Mouse (Mus musculus) adipocyte (in vitro differentiated cells): ENCODE data around the gene Tcte1.
A peak's percentile ranks its signal among the peaks of the same experiment; 100 is the strongest.

Source experiments
- DNase-seq: peaks from one replicate; pipeline ENCODE4 v3.0.0-alpha.2; 2016; ENCODE audit warnings: low spot score

Gene Tcte1

DNA sequence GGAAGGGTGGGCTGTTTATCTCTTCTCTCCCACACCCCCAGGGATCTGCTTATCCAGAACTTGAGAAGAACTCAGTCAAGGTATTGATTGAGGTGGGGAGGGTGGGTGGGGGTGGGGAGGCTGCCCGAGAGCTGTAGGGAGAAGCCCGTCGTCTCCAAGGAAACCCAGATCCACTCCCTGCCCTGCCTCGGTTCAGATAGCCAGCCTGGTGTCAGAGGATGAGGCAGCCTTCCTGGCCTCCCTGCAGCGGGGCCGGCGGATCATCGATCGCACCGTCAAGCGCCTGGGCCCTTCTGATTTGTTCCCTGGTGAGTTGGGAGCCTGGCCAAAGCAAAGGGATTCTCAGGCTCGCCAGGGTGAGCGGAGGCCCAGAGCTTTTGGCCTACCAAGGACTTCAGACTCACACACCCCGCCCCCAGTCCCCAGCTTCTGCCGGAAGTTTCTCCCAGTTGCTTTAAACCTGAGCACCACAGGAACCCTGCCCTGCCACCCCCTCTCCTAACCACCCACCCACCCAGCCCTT is 8.0 kb upstream of the Tcte1 start:
- DNase-seq = no peak

GRCm38 (mm10) chr17:45515806-45516205 is 7.4 kb upstream of the Tcte1 start:
- DNase-seq = no peak

- peak; percentile 74 for DNase-seq
Measured at GRCm38 (mm10) chr17:45516488-45516887, 6.7 kb upstream of the Tcte1 start.

DNA sequence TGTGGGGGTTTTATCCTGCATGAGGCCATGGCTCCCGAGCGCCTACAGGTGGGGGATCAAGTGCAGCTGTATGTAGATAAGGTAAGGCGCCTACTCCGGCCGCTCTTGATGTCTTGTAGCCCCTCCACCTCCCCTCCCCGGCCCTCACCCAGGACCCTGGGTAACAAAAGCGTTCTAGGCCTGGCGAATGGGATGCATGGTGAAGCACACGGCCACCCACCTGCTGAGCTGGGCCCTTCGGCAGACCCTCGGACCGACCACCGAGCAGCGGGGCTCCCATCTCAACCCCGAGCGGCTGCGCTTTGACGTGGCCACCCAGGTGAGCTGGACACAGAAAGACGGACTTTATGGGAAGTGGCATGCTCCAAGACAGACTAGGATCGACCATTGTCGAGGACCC is 6.1 kb upstream of the Tcte1 start:
- DNase-seq = no peak

DNA sequence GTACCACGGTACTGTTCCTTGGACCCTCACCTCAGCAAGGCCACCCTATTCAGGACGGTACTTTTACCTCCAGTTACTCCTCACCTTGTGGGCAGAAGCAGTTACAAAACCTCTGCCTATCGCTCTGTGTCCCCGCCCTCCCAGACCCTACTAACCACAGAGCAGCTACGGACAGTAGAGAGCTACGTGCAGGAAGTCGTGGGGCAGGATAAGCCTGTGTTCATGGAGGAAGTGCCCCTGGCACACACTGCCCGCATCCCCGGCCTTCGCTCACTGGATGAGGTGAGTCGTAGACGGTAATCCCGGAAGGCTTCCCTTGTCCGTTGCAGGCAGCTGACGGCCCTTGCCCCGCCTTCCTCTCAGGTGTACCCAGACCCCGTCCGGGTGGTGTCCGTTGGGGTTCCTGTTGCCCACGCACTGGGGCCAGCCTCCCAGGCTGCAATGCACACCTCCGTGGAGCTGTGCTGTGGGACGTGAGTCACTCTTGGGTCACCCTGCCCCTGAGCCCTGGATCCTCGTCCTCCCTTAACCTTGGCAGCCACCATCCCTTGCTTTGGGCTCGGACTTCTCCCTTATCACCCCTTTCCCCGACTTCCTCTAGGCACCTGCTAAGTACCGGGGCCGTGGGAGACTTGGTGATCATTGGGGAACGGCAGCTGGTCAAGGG is 5.6 kb upstream of the Tcte1 start:
- no peak for DNase-seq

- DNase-seq = no peak
Measured at GRCm38 (mm10) chr17:45518766-45519475, 4.3 kb upstream of the Tcte1 start.

DNA sequence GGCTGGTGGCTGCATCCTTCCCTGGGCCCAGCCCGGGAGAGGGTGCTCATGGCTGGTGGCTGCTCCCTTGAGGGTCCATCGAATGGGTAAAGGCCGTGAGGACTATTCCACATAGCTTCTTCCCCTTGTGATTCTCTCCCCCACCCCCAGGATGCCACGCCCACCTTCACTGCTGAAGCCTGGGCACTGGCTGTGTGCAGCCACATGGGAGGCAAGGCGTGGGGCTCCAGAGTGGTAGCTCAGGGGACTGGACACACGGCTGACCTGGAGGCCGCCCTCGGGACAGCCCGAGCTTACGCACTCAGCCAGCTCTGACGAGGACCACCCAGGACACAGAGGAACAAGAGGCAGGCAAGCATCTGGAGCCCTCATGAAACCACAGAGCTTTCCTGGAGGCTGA is 3.1 kb upstream of the Tcte1 start:
- no peak for DNase-seq

- no peak for DNase-seq
Measured at GRCm38 (mm10) chr17:45524961-45525360, 1.7 kb downstream of the Tcte1 start.

GRCm38 (mm10) chr17:45526571-45526970 is 3.3 kb downstream of the Tcte1 start:
- no peak for DNase-seq

- DNase-seq = no peak
Measured at GRCm38 (mm10) chr17:45530346-45530782, 7.1 kb downstream of the Tcte1 start.

DNA sequence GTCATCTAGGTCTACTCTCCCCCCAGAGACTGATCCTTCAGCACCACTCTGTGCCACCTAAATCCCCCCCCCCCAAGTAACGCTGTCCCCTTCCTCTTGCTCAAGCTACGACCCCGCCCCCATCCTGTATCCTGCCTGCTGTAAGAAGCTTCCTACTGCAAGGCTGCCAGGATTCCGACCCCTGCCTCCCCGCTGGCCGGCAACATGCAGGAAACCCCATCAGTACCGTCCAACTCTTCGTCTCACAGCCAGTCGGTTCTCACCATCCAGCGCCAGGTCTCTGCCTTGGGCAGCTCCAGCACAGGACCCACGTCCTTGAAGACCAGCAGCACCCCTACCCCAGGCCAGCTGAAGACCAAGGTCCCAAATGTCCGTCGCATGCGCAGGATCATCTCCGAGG is 9.7 kb downstream of the Tcte1 start:
- DNase-seq = no peak

DNA sequence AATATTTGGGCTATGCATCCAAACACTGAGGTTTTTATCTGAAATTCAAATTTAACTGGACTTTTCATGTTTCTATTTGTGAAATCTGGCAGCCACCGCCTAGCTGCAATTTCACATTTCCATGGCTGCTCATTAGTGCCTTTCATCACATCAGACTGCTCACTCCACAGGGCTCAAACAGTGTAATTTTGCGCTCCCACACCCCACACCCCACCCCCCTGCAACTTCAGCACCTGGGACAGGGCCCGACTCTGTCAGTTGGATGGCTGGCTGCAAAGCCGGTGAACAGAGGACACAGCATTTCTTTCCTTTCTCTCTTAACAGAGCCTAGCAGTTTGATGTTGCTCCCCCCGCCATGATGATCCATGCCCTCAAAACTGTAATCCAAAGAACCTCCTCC is 13.0 kb downstream of the Tcte1 start:
- DNase-seq = peak; percentile 35

DNA sequence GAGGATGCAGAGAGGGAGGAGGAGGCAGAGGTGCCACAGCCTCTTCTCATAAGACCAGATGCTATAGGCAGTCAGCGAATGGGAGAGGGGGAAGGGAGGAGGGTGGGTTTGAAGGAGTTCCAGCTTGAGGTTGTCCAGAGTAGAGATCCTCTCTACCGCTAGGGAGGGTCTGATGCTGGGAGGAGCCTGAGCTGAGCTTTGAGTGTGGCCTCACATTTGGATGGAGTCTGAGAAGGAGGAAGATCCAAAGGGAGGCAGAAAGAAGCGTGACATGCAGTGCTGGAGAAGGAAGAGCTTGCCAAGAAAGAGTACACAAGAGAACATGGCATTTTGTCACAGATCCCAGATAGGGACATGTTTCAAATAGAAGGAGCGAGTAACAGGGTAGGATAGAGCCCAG is 15.2 kb downstream of the Tcte1 start:
- no peak for DNase-seq

- no peak for DNase-seq
Measured at GRCm38 (mm10) chr17:45539664-45540063, 16.4 kb downstream of the Tcte1 start.

DNA sequence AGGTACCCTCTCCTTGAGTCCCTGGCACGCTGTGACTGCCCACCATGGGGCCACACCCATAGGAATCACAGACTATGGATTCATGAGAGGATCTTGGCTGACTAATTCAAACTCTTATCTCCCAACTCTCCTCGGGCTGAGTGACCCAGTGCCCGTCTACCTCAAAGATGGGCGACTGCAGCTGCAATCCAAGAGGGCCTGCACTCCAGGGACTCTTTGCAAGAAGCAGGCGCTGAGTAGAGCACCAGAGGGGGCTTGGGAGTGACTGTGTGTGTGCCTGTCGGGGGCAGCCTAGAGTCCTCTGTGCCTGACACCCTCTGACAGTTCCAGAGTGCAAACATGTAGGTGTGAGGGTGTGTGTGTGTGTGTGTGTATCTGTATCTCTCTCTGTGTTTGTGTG is 18.9 kb downstream of the Tcte1 start:
- DNase-seq = no peak

DNA sequence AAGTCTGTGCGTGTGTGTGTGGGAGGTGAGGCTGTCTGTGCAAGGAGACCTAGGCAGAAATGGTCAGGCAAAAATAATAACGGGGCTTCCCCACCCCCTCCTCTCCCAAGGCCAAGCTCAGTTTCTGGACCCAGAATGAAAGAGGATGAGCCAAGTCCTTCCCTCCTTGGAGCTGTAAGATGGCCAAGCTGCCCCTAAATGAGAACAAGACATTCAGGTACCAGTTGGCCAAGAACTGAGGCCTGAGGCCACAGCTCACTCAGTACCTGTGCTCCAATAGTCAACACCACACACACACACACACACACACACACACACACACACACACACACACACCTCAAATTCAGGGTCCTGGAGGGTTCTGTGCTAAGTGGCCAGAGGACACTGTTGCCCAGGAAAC is 19.5 kb downstream of the Tcte1 start:
- DNase-seq = no peak

DNA sequence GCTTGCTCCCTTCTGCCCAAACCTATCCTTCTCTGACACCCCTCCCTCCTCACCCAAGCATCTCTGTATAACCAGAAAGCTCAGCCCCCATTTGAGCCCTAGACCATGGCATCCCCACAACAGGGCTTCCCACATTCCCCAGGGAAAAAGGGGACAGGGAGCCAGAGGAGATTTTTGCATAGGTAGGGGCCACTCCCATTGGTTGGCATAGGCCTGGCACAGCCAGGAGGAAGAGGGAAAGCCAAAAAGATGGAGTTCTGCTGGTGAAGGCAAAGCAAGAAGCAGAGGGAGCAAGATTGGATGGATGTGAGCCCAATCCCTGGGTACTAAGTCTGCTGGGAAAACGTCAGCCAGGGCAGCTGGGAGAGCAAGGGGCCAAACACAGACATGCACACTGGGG is 19.9 kb downstream of the Tcte1 start:
- DNase-seq = no peak

- no peak for DNase-seq
Measured at GRCm38 (mm10) chr17:45544001-45544872, 21.0 kb downstream of the Tcte1 start.

GRCm38 (mm10) chr17:45544873-45545277 is 21.6 kb downstream of the Tcte1 start:
- DNase-seq = no peak

GRCm38 (mm10) chr17:45545278-45545961 is 22.2 kb downstream of the Tcte1 start:
- DNase-seq = no peak

DNA sequence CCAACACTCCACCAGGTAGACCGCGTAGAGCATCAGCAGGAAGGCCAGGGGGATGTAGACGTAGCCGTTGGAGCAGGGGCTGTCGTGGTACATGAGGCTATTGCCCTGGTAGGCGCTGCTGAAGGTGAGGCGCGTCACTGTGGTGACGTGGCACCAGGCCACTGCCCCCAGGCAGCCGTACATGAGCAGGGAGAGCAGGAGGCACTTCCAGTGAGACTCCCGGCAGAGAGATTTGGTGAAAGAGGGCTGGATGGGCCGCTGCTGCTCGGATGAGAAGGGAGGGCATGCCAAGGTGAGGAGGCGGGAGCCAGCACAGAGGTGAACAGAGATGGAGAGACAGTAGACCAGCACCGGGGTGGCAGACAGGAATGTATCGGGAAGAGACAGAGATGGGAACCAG is 23.7 kb downstream of the Tcte1 start:
- DNase-seq = no peak
